Mouse (Mus musculus): ENCODE results near the gene Mmaa.

DNA sequence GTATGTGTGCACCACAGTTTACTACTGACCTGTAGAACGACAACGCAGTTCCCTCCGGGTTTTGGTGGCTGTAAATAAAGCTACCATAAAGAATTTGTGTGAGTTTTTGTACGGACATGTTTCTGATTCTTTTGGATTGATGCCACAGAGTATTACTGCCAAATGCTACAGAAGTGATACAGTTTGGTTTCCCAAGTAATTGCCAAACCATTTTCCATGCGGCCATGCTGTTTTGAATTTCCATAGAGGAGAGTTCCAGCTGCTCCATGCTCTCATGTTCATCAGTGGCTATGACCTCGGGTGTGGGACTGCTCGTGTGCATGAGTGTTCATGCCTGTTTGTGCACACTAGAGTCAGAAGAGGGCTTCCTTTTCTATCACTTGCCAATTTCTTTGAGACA lies 54.7 kb downstream of the Mmaa start:
- TF ChIP-seq CTCF (IDR thresholded peaks at IDR 0.05; ENCODE audit: low read depth) (no peak), EP300 (IDR thresholded peaks at IDR 0.05; ENCODE audit: low read depth) (no peak)

Data from heart, postnatal 0 days (tissue).